Mouse (Mus musculus) liver (tissue): ENCODE measurements around the gene Ybx1.

Source experiments
- DNase-seq: peaks from one replicate; pipeline ENCODE4 v3.0.0-alpha.2; 2020; ENCODE audit warnings: mixed read lengths

The Ybx1 gene

GRCm38 (mm10) chr4:119232410-119233255, 61.8 kb downstream of the Ybx1 start, which contains the start of the genes AU022252 and P3h1:
TSS of gene AU022252 (minus strand) at chr4:119232712.
TSS of gene P3h1 (plus strand) at chr4:119232915.
- DNase-seq: peak; percentile 99
